Mouse (Mus musculus): ENCODE measurements at regions not wholly inside any gene's neighbourhood (a gene's known extent, or its start where the extent isn't known, plus 50 kb on each side); places are given as distances from the start of the nearest gene placed in this dataset.
A peak's percentile ranks its signal among the peaks of the same experiment; 100 is the strongest.

DNA sequence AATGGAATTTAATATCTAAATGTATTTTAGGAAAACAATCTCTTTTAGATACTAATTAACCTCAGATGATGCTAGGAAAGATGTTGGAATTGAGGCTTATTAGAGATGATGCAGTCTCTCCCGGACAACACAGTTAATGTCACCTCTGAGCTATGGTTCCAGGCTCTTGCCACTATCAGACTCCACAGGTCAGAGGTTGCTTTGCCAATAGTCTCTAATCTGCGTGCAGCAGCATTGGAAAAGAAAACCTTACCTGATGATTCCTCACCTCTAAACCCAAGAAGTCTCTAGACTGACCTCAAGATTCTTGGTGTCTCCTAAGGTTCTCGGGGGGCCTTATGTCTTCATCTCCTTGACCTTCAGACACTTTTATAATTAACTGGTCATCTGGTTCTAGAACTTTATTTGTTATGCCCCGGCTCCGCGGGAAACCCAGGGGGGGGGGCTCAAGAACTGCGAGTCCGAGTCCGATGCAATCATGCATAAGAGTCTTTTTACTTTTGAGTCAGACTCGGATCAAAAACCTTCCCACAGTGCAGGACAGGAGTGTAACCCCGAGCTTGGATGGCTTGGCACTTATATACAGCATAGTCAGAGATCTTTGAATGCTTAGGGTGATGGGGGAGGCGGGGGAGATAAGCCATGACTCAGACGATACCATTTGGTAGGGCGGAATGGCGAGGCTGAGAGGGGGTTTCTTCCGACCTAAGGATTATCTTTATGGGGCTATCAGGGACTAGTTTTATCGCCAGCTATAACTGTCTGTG lies 626.9 kb downstream of the Zfp706 start:
- DNase-seq (ENCODE audit: low spot score) = peak; percentile 36

DNA sequence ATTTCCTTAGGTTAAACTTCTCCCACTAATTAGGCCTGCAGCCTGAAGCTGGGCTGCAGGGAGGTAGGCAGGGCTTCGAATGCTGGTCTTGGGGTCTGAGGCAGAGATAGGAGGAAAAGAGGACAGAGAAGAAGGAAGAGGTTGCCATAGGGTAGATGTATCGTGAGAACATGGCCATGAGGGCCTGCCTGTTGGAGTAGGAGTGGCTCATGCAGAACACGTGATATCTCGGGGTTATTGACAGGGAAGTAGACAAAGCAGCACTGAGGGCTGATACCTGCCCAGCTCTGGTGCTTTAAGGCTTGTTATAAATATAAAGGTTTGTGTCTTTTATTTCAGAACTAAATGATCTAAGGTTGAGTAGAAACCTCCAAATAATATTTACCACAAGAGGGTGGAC lies 628.9 kb downstream of the Zfp706 start:
- no peak for DNase-seq (ENCODE audit: low spot score)

DNA sequence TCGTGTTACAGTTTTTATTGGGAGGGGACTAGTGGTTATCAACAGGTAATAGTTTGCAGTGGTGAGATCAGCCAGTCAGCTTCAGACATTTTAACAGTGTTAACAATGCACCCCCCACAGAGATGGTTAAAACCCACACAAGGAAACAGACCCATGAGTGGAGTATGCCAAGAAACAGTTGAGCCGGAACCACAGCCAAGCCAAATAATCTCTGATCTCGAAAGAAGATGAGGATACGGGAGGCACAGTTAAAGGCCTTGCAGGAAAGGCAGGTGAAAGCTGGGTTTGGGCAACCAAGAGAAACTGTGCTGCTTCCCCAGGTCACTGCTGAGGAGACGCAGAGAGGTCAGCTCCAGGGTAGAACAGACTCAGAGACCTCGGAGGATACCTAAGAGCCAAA lies 631.0 kb downstream of the Zfp706 start:
- no peak for DNase-seq (ENCODE audit: low spot score)

DNA sequence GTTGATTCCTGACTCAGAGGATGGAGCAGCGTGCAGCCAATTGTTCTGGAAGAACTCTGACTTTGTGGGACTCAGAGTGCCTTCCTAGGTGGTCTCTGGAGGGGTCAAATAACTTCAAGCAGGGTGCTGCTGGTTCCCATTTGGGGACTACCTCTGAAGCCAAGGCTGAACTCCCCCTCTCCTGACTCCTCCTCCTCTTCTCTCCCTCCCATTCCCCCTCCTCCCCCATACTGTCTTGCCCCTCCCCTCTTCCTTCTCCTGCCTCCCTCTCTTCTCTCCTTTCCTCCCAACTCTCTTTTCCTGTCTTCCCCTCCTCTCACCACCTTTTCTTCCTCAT lies 632.1 kb downstream of the Zfp706 start:
- peak; percentile 42 for DNase-seq (ENCODE audit: low spot score)

DNA sequence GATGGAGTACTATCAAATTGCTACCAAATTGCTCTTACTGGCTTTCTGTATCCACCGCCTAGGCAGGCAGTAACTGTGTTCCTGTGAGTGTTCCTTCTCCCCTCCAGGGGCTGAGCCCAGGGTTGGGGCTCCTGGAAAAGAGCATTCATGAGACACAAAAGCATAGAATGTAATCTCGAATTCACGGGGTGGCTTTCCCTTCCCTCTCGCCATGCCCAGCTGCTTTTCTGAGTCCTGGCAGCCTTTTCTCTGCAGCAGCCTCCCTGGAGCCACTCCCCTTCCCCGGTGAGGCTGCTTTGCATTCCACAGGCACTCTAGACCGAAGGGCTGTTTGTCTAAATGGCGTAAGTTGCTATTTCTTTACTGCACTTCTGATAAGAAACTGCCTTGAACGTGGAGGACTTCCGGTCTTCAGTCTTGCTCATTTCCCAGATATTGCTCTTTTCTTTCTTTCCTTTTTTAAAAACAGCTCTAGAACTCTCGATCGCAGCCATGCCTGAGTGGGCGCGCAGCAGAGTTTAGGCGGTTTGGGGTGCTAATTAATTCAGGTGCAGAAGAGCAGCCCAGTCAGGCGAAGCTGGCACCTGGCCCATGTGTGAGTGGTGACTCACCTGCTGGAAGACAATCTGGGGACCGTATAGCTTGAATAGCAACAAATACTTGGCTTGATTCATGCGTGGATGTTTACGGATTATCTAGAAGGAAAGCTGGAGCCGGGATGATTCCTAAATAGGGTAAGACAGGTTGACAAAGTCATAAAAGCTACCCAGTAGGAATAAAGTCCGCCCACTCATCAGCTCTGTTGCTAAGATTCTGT lies 632.6 kb downstream of the Zfp706 start:
- peak; percentile 69 for DNase-seq (ENCODE audit: low spot score)

DNA sequence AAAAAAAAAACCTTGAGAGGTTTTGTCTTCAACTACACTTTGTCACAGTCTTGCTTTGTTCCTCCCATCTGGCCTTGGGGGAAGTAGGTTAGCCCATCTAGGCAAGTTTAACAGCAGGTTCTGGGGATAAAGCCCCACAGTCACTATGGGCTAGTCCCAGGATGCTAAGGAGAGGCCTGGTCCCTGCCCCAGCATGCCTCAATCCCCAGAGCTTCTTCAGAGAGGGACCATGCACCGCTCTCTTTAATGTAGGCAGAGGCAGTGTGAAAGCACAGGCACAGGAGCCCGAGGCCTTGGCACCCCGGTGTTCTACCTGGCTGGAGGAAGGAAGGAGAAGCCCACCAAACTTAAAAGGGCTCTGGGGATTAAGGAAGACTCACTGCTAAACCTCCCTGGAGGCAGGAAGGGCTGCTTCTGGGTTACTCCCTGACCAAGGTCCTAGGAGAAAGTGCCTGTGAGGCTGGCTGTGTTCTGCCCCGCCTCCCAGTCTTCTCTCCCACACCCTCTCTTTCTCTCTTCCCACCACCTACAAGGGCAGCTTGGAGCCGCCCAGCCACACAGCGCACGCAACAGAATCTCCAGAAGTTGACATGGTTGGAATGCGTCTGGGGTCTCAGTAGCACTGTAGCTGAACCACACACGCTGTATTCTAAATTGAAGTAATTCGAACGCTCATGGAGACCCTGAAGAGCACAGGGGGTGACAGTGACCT lies 633.5 kb downstream of the Zfp706 start:
- peak; percentile 39 for DNase-seq (ENCODE audit: low spot score)

DNA sequence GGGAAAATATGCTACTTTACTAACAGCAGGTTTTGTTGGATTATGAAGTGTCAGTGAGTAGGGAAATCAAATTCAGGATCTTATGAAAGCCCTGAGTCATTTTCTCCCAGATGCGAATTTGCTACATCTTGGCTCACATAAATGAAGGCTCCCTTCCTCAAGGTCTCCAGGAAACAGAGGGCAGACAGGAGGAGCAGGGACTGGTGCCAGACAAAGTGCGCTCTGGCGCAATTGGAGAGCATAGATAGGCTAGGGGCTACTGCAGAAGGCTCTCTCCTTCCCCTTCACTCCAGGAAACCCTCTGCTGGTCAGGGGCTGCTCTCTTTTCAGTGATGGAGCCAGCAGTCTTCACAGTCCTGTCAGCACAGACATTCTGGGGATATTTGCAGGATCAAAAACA lies 634.1 kb downstream of the Zfp706 start:
- DNase-seq (ENCODE audit: low spot score) = no peak

DNA sequence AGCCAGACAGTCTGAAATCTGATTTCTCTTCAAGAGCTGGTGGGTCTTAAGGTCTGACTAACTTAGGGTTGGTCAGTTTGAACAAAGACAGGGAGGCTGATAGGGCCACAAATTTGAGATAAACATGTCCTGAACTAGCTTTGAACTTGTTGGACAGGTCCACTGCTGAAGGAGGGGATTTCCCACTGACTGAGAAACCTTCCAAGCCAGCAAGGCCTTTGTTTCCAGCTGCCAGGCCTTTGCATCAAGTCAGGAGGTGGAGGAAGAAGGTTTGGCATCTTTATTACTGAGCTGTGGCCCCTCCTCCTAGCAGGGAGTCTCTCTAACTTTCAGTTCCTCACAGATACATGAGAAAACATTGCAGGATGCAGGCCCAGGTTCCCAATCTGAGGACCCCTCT lies 636.2 kb downstream of the Zfp706 start:
- DNase-seq (ENCODE audit: low spot score) = no peak

DNA sequence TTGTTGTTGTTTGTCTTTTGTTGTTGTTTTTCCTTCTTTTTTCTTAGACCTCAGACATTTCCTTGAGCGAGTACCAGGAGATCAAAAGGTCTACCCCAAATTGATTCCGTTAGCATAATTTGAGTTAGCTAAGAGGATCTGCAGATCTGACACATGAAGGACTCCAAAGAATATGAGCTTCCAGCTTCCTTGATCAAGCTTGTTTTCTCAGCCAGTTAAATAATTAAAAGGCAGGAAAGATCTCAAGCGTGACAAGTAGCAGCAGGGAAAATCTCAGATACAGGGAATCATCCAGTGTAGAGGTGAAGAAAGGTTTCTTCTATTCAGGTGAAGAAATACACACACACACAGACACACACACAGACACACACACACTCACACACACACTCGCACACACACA lies 636.7 kb downstream of the Zfp706 start:
- no peak for DNase-seq (ENCODE audit: low spot score)

DNA sequence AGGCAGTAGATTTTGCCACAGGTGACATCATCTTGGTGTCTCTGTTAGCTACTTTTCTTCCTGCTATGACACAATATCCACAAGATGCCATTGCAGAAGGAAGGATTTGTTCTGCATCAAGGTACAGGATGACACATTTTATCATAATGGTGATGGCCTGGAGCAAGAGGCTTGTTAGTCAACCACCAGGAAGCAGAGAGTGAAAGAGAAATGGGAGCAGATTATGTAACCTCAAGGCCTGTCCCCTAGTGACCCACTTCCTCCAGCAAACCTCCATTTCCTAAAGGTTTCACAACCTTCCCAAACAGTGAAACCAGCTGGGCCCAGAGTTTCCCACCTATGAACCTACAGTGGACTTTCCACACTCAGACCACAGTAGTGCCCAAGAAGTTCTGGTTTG lies 640.3 kb downstream of the Zfp706 start:
- DNase-seq (ENCODE audit: low spot score) = no peak

DNA sequence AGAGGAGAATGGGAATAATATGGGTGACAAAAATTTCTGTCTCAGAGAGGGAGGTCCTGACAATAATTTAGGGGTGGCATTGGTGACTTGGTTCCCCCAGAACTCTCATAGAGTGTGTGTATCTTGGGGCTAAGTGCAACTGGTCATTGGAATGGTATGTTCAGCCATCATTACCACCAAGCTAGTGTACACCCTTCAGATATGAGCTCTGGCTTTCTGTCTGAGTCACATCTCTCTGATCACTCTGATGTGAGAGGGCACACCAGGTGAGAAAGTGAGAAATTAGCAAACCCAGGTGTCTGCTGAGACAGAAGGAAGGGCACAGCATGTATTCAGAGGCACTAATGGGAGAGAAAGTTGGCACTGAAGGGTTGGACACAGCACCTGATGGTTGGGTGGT lies 642.8 kb downstream of the Zfp706 start:
- no peak for DNase-seq (ENCODE audit: low spot score)

DNA sequence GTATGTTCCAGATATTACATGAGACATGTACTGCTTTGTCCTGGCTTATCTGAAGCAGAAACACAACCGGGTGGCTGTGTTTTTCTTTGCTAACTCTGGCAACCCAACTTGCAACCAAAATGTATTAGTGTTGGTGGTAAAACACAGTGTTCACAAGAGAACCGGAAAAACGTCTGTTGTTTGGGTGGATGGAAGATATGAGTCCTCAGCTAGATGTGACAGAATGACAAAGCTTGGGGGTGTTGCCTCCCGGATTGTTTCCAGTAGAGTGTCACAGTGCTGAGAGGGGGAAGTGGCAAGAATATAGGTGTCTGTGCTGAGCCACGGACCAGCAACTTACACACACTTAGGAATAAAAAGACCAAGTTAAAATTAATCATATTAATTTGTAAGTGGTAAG lies 643.5 kb downstream of the Zfp706 start:
- DNase-seq (ENCODE audit: low spot score) = no peak

DNA sequence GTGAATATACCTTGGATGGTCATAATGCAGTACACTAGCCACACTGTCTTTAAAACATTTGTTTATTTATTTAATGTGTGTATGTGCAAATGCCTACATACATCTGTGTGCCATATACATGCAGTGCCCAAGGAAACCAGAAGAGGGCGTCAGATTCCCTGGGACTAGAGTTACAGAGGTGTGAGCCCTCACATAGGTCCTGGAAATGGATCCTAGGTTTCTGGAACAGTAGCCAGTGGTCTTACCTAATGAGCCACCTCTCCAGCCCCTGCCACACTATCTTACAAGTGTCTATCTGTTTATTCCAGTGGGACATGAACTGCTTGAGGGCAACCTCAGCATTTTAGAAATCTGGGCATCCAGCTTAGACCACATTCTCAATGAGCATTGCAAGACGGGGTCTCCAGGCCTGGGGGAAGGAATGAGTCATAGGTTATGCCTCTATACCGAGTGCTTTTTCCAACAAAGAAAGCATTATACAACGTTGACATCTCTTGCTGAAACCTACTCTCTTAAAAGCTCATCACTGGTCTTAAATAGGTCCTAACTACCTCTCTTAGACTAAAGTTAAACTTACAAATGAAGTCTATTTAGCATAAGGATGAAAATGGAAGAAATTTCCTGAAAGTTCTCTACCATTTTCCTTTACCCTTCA lies 644.5 kb downstream of the Zfp706 start:
- DNase-seq (ENCODE audit: low spot score) = no peak

DNA sequence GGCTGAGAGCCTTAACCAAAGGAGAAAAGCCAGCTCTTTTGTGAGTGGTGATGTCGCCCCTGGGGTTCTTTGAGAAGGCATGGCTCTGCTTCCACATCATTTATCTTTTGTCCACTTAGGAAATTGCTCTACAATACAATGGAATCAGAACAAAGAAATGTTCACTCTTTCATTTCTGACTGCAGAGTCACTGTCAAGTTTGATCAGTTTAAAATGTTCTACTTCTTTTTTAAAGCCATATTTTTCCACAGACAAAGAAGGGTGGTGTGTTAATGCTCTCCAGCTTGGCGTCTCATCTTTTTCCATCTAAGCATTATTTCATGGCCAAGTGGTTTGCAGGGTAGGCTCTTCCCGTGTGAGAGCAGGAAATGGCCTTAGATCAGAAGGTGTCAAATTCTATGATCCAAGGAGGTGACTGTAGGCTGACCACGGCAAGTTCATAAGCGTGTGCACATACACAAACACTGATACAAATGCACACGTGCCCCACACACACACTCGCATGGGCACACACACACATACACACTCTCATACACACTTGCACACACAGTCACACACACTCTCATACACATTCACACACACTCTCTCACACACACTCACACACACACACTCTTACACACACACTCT lies 645.9 kb downstream of the Zfp706 start:
- peak; percentile 22 for DNase-seq (ENCODE audit: low spot score)

DNA sequence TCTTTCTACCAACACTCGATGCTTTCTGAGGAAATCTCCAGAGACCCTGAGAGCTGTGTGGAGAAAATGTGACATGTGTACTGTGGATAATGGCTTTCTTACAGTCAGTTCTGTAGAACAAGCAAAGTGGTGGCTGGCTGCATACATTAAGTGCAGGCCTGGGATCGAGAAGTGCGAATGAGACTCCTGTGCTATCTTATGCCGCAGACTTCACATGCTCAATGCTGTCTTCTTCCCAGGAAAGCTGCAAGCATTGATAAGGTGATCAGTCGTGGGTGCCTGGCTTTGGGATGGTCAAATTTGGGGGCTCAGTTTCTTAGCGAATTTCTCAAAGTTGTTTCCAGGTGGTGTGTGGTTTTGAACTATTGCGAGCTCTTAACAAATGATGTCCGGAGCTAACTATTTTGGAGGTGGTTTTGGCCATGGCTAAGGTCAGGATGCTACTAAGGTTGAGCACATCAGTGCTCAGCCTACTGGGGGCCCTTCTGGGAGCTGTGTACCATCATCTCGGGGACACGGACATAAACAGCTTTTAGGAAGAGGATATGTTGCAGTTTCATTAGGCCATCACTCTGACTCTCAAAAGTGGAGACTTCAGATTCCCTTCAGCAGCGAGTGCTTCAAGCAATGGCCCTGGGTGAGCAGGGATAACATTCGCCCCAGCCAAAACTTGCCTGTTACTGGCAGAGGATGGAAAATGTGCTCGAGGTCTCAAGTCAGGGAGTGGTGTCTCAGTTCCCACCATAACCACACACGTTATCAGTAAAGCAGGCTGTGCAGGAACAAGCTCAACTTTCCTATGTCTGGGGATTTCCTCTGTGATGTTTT lies 646.7 kb downstream of the Zfp706 start:
- no peak for DNase-seq (ENCODE audit: low spot score)

DNA sequence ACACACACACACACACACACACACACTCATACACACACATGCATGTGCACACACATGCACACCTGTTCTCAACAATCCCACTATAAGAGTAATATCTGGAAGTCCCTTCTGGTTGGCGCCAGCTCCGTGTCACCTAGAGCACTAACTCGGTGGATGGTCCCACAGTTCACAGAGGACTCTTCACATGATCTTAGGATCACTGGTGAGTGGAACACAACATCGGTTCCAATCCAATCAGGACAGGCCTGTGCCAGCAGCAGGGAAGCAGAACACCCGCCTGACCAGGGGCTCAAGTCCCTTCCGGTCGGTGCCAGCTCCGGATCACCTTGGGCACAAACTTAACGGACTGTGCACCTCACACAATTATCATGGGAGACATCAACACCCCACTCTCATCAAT lies 651.7 kb downstream of the Zfp706 start:
- DNase-seq (ENCODE audit: low spot score) = no peak

DNA sequence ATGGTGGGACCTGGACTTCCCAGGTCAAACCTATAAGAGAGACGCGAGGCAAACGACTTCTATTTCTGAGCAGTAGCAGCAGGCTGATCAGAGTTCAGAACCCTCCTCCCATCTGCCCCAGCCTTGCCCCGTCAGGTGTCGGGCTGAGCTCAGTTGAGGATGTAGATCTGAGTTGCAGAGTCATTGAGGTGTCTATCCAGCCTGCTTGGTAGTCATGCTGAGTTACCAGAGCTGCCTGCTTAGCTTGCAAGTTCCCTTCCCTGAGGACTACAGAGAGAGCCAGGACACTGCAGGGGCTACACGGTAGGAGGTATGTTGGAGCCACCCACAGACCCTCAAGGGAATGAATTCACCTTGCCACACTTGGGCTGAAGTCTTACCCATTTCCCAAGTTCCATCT lies 653.0 kb downstream of the Zfp706 start:
- DNase-seq (ENCODE audit: low spot score) = no peak

DNA sequence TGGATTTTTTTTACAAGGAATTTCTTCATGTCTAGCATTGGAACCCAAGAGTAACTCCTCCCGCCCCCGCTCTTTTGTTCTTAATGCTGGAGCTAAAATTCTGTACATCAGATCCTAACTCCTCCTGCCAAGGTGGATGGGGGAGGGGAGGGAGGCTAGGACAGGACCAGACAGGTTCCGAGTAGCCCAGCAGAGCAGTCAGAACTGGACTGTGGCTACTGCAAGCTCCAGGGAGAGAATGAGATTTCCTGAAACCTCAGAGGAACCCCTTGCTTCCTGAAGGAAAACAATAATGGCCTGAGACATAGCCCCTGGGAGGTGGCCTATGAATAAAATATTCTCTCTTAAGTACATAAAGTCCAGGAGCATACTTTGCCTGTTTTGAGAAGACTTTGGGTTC lies 653.8 kb downstream of the Zfp706 start:
- DNase-seq (ENCODE audit: low spot score) = no peak

DNA sequence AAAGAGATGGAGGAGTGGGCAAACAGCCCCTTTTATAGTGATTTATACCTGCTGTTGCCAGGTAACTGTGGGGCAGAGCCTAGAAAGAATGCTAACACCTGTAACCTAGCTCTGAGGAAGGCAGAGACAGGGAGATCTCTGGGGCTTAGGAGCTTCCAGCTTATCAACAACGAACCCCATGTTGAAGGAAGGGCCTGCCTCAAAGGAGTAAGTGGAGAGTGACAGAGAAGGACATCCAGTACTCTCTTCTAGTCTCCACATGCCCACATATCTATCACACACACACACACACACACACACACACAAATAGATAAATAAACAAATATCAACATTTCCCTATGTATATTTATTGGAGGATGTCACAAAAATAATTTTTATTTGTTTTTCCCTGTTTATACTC lies 654.6 kb downstream of the Zfp706 start:
- no peak for DNase-seq (ENCODE audit: low spot score)

DNA sequence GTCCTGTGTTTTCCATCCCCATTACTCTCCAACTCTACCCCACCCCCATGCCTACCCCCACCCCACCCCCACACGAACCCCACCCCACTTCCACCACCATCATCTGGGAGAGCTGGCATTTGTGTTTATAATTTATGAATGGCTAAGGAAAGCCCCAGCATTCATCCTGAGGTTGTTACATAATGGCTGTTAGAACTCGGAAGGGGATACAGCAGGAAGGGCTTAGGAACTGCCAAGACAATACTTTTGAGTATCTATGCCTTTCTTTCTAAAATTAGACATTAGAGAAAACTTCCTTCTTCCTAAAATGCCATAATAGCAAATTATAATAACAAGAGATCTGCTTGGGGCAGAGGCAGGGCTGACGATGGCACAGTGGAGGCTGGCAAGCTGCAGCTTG lies 655.9 kb downstream of the Zfp706 start:
- DNase-seq (ENCODE audit: low spot score) = no peak

DNA sequence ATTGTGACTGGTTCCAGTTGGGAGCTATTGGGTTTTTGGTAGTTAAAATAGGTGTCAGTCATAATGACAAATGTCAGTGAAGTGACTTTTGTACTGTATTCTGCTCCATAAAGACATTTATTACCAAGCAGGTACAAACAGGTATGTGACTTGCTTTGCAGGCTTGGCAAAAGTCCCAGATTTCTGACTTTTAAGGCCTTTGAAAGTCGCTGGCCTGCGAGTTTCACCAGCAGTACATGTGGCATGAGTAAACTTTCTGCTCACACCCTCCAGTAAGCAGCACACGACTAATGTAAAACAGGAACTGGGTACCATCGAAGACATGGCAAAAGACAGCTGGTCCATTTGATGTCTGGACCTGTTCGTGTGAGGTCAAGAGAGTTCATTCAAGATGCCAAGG lies 659.2 kb downstream of the Zfp706 start:
- DNase-seq (ENCODE audit: low spot score) = no peak
